Mouse (Mus musculus) liver, embryonic 14.5 days (tissue): ENCODE results near the gene Mef2c.

Experiments
- CTCF ChIP-seq: IDR thresholded peaks from 2 replicates; pipeline ENCODE4 v1.5.1; 2016; ENCODE audit warnings: antibody characterized with exemption, low read depth, control low read depth
- EP300 ChIP-seq: IDR thresholded peaks from 2 replicates; pipeline ENCODE4 v1.6.1; 2016; ENCODE audit warnings: antibody characterized with exemption, low read depth

- TF ChIP-seq CTCF: no peak
- TF ChIP-seq EP300: no peak
Measured at GRCm38 (mm10) chr13:83529729-83530314, 26.0 kb downstream of the Mef2c start.
